Mouse (Mus musculus) thymus, adult 2 months (tissue): ENCODE results near the gene Tmem181a.
"Not testable (repeated sequence)": the region's sequence is repeated elsewhere in the genome, so short reads cannot be mapped to it uniquely, and the experiment has no call there.

Experiments used
- CTCF ChIP-seq: fragments of 200-500 bp; IDR thresholded peaks from 2 replicates; pipeline ENCODE4 v1.5.1; 2012; ENCODE audit warnings: mild to moderate bottlenecking, control low read depth, low read length, moderate library complexity, borderline replicate concordance; ENCODE audit not compliant: control insufficient read depth, poor library complexity, insufficient read depth; ENCODE audit errors: extremely low read depth
- POLR2A ChIP-seq: fragments of 200-500 bp; IDR thresholded peaks from 2 replicates; pipeline ENCODE4 v1.6.1; 2012; ENCODE audit warnings: mild to moderate bottlenecking, low read length, control low read depth, moderate library complexity; ENCODE audit not compliant: control insufficient read depth, poor library complexity, insufficient read depth; ENCODE audit errors: extremely low read depth

GRCm38 (mm10) chr17:6293882-6294281 lies 37.2 kb downstream of the Tmem181a start:
- TF ChIP-seq CTCF, POLR2A: not testable (repeated sequence)
